Mouse (Mus musculus) liver, embryonic 13.5 days (tissue): Measurements from ENCODE around the gene Hk1. TPM values are rescaled to one million over a fixed set of nuclear protein-coding genes. Genes with fewer than 3 reads are reported as not detected.

ENCODE experiments used
- ATAC-seq: fragments of 200-750 bp; cut with Nextera tagmentation; 2 replicates; pipeline ENCODE4 v1.8.0; 2017; ENCODE audit warnings: low read depth, mild to moderate bottlenecking, moderate number of reproducible peaks, moderate library complexity
- DNase-seq: peaks from one replicate; pipeline ENCODE4 v3.0.0; 2022
- H3K27ac ChIP-seq: fragments of 300-500 bp; sonication (generic); 2 replicates; pipeline ENCODE4 v1.5.1; 2015; ENCODE audit warnings: moderate library complexity, mild to moderate bottlenecking, inconsistent platforms
- H3K27me3 ChIP-seq: fragments of 300-500 bp; sonication (generic); 2 replicates; pipeline ENCODE4 v1.6.1; 2015; ENCODE audit warnings: mild to moderate bottlenecking, inconsistent platforms
- H3K36me3 ChIP-seq: fragments of 300-500 bp; sonication (generic); 2 replicates; pipeline ENCODE4 v1.6.1; 2015; ENCODE audit warnings: mild to moderate bottlenecking, inconsistent platforms
- H3K4me1 ChIP-seq: fragments of 300-500 bp; sonication (generic); replicated peaks from 2 replicates; pipeline ENCODE4 v1.6.1; 2015; ENCODE audit warnings: inconsistent platforms
- H3K4me2 ChIP-seq: fragments of 300-500 bp; sonication (generic); 2 replicates; pipeline ENCODE4 v1.6.1; 2015; ENCODE audit warnings: inconsistent platforms, mild to moderate bottlenecking, moderate library complexity
- H3K4me3 ChIP-seq: fragments of 300-500 bp; sonication (generic); replicated peaks from 2 replicates; pipeline ENCODE4 v1.5.1; 2015; ENCODE audit warnings: mild to moderate bottlenecking, inconsistent platforms
- H3K9ac ChIP-seq: fragments of 300-500 bp; sonication (generic); 2 replicates; pipeline ENCODE4 v1.6.1; 2015; ENCODE audit warnings: mild to moderate bottlenecking, inconsistent platforms
- H3K9me3 ChIP-seq: fragments of 300-500 bp; sonication (generic); replicated peaks from 2 replicates; pipeline ENCODE4 v1.6.1; 2016; ENCODE audit warnings: inconsistent platforms
- WGBS: fragments of 180-500 bp; shearing (Covaris S2); methylation state at CpG from one replicate; pipeline ENCODE4 v1.1.7; 2015; ENCODE audit not compliant: insufficient replicate concordance; 5-methylcytosine and 5-hydroxymethylcytosine counted together
- polyA plus RNA-seq: library from polyadenylated mRNA; unstranded; fragments of >200 nt; fragmentation: Nextera tagmentation; extraction: Ambion mirVana; gene quantifications from 2 replicates; pipeline ENCODE4 v1.2.1, GENCODE M21; 2015

Hk1 gene
- polyA plus RNA-seq, 1 experiment from 2014 or later: 88.4 TPM

DNA sequence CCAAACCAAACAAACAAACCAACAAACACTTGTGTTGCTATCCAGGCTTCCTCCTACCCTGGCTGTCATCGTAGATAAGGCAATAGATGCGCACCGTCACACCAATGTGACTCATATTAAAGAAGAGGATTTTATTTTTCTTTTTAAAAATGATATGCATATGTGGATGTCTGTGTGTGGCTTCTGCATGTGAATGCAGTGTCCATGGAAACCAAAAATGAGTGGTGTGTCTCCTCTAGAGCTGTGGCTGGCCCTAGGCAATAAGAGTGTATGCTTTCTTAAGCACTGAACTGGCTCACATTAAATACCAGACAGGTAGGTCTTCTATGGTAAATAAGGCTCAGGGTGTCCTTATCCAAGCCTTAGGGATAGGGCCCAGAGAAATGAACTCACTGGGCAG, 141.0 kb downstream of the Hk1 start:
- Histone ChIP-seq H3K27me3 (no peaks in the 10 kb centered on the region), H3K4me2 (no peak overlapping the region), H3K4me1 (peaks cover 63% of the 10 kb centered on the region), H3K27ac (peak overlapping the region; percentile 88), H3K9me3 (no peaks in the 10 kb centered on the region), H3K36me3 (no peaks in the 10 kb centered on the region), H3K9ac (no peak overlapping the region), H3K4me3 (no peak overlapping the region)
- no peak for ATAC-seq
- DNase-seq: no peak
- WGBS: 47% methylated on average over 3 of the region's 3 CpGs

DNA sequence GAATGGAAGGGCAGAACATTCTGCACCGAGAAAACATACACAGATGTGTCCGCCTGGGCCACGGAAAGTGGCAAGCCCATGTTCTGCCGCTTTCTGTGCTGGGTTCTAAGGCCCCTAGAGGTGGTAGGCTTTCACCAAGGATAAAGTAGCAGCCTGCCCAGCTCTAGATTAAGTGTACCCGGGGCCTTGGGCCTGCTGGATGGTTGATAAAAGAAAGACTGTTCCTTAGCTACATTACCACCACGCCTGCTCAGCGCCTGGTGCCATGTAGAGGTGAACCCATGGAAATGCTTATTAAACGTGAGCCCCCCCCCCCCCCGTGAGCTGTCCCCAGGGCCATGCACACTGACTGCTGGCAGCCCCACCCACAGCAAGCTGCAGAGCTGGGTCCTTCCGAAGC, 142.5 kb downstream of the Hk1 start:
- Histone ChIP-seq H3K4me1 (peaks cover 64% of the 10 kb centered on the region), H3K27ac (peak overlapping the region; percentile 88), H3K4me3 (no peak overlapping the region), H3K36me3 (no peaks in the 10 kb centered on the region), H3K9ac (peak overlapping the region; percentile 55), H3K27me3 (no peaks in the 10 kb centered on the region), H3K4me2 (peak overlapping the region; percentile 36), H3K9me3 (no peaks in the 10 kb centered on the region)
- WGBS: 17% methylated on average over 10 of the region's 10 CpGs
- DNase-seq: peak; percentile 70
- ATAC-seq: peak; percentile 97

DNA sequence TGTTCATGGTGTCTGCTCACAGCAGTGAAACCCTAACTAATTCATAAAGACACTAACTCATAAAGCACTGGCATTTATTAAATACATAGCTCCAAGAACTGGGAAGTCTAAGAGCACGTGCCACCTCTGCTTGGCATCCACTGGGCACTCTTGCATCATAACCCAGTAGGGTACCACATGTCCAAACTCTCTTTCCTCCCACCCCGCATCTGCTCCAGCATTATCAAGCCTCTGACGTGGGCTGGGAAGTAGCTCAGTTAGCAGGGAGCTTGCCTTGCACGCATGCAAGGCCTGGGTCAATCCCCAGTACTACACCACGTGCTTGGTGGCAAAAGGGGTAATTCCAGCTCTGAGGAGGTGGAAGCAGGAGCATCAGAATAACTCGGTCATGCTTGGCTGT, 143.5 kb downstream of the Hk1 start:
- H3K4me2 ChIP-seq: no peak overlapping the region
- no peaks in the 10 kb centered on the region for H3K9me3 ChIP-seq
- no peaks in the 10 kb centered on the region for H3K36me3 ChIP-seq
- DNase-seq: no peak
- H3K27ac ChIP-seq: peak overlapping the region; percentile 88
- no peak for ATAC-seq
- H3K9ac ChIP-seq: no peak overlapping the region
- peaks cover 72% of the 10 kb centered on the region for H3K4me1 ChIP-seq
- H3K27me3 ChIP-seq: no peaks in the 10 kb centered on the region
- no peak overlapping the region for H3K4me3 ChIP-seq
- WGBS: 75% methylated on average over 6 of the region's 6 CpGs

GRCm38 (mm10) chr10:62231811-62232210, 147.9 kb downstream of the Hk1 start:
- Histone ChIP-seq H3K4me3 (peak overlapping the region; percentile 70; the same call in 1 of the 2 replicates), H3K9ac (no peak overlapping the region), H3K27me3 (peaks cover 8% of the 10 kb centered on the region; the same call in 1 of the 2 replicates), H3K9me3 (no peaks in the 10 kb centered on the region), H3K36me3 (no peaks in the 10 kb centered on the region), H3K4me1 (peaks cover 87% of the 10 kb centered on the region), H3K27ac (no peak overlapping the region), H3K4me2 (peak overlapping the region; percentile 96)
- ATAC-seq (no peak), DNase-seq (no peak)
- WGBS: 79% methylated on average over 3 of the region's 3 CpGs

GRCm38 (mm10) chr10:62231395-62231732, 148.3 kb downstream of the Hk1 start:
- peak overlapping the region; percentile 44 for H3K9ac ChIP-seq

DNA sequence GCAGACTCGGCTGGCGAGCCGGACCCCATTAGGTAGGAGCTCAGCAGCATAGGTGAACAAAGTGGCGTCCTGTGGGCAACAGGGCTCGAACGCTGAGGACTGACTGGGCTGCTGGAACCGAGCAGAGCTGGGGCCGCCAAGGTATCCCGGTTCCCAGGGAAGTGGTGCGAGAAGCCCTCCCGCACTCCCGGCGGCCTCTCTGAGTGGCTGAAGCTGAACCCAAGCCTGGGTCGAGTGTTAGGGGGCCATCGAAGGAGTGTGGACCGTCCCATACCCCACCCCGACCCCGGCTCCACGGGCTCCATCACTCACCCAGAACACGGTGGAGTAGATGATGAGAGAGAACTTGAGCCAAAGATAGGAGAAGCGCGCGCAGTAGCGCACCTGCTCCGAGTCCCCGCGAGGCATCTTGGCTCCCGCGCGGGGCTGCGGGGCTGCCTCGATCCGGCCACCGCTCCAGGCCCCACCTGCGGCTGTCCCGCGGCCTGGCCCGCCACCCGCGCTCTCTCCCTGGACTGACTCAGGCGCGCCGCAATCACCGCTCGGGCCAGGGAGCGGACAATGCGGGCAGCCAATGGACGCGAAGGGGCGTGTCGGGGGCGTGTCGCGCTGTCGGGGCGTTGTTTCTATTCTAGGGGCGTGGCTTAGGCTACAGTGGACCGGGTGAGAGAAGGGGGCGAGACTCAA, 148.9 kb downstream of the Hk1 start, which contains the start of gene Tspan15:
Gene Tspan15 (minus strand): TSS at position 544 of the 687 bp plus-strand sequence.
- Histone ChIP-seq H3K36me3 (no peaks in the 10 kb centered on the region), H3K4me1 (peaks cover 83% of the 10 kb centered on the region), H3K4me2 (peak within 1 kb of the TSS; percentile 96), H3K27me3 (peaks cover 8% of the 10 kb centered on the region; the same call in 1 of the 2 replicates), H3K27ac (peak within 1 kb of the TSS; percentile 9), H3K9ac (peak within 1 kb of the TSS; percentile 74), H3K9me3 (no peaks in the 10 kb centered on the region), H3K4me3 (peak within 1 kb of the TSS; percentile 70)
- 2% methylated on average over 59 of the region's 59 CpGs for WGBS
- peak; percentile 90 for ATAC-seq
- DNase-seq: peak; percentile 91

More at GRCm38 (mm10) chr10:62231395-62231732, 148.3 kb downstream of the Hk1 start:
- ATAC-seq: no peak
- Histone ChIP-seq H3K4me1 (peaks cover 87% of the 10 kb centered on the region), H3K36me3 (no peaks in the 10 kb centered on the region), H3K9me3 (no peaks in the 10 kb centered on the region), H3K27ac (peak overlapping the region; percentile 9), H3K27me3 (peaks cover 8% of the 10 kb centered on the region; the same call in 1 of the 2 replicates), H3K4me3 (peak overlapping the region; percentile 70), H3K4me2 (peak overlapping the region; percentile 96)
- DNase-seq: no peak
- WGBS: 2% methylated on average over 13 of the region's 13 CpGs

GRCm38 (mm10) chr10:62228126-62228525, 151.6 kb downstream of the Hk1 start:
- Histone ChIP-seq H3K4me2 (no peak overlapping the region), H3K4me1 (peaks cover 68% of the 10 kb centered on the region)
- 79% methylated on average over 6 of the region's 6 CpGs for WGBS

DNA sequence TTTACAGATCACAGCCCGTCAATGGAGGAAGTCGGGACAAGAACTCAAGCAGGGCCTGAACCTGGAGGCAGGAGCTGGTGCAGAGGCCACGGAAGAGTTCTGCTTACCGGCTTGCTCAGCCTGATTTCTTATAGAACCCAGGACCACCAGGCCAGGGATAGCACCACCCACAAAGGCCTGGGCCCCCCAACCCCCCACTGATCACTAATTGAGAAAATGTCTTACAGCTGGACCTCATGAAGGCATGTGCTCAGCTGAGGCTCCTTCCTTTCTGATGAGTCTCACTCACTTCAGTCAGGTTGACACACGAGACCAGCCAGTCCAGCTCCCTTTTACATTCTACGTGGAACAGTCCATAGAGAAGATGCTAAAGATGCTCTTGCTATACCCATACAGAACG, 153.9 kb downstream of the Hk1 start:
- DNase-seq: no peak
- Histone ChIP-seq H3K36me3 (no peaks in the 10 kb centered on the region), H3K9ac (no peak overlapping the region), H3K4me3 (no peak overlapping the region), H3K27ac (no peak overlapping the region), H3K27me3 (peaks cover 8% of the 10 kb centered on the region; the same call in 1 of the 2 replicates), H3K4me1 (peaks cover 73% of the 10 kb centered on the region), H3K9me3 (no peaks in the 10 kb centered on the region), H3K4me2 (no peak overlapping the region)
- ATAC-seq: no peak
- WGBS: 77% methylated on average over 7 of the region's 7 CpGs

More at GRCm38 (mm10) chr10:62228126-62228525, 151.6 kb downstream of the Hk1 start:
- H3K27me3 ChIP-seq: peaks cover 8% of the 10 kb centered on the region; the same call in 1 of the 2 replicates
- no peak for ATAC-seq
- H3K27ac ChIP-seq: no peak overlapping the region
- DNase-seq: no peak
- H3K9me3 ChIP-seq: no peaks in the 10 kb centered on the region
- no peak overlapping the region for H3K9ac ChIP-seq
- no peaks in the 10 kb centered on the region for H3K36me3 ChIP-seq
- no peak overlapping the region for H3K4me3 ChIP-seq

- peak overlapping the region; percentile 31; the same call in 1 of the 2 replicates for H3K27ac ChIP-seq
- peaks cover 70% of the 10 kb centered on the region for H3K4me1 ChIP-seq
- DNase-seq: no peak
- WGBS: 64% methylated on average over 6 of the region's 6 CpGs
- no peak overlapping the region for H3K4me3 ChIP-seq
- H3K9me3 ChIP-seq: no peaks in the 10 kb centered on the region
- no peaks in the 10 kb centered on the region for H3K27me3 ChIP-seq
- no peak for ATAC-seq
- H3K36me3 ChIP-seq: no peaks in the 10 kb centered on the region
- no peak overlapping the region for H3K9ac ChIP-seq
- no peak overlapping the region for H3K4me2 ChIP-seq
Observed at GRCm38 (mm10) chr10:62224231-62224630, 155.5 kb downstream of the Hk1 start.

DNA sequence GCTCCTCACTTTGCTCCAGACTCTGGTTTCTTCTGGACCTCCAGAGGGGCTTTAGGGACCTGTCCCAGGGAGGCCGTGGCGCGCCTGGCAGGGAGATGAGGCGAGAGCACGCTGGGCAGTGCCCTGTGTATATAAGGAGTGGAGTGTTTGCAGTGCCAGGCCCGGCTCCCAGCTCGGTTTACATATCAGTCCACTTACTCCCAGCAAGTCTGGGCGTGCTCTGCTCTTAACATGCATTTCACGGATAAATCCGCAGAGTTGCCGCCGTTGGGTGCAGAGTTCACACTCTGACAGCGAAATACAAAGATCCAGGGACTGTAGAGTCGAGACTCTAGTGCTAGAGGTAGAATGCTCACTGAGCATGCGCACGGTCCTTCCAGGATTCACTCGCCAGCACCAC, 156.9 kb downstream of the Hk1 start:
- H3K27ac ChIP-seq: no peak overlapping the region
- WGBS: 78% methylated on average over 17 of the region's 17 CpGs

GRCm38 (mm10) chr10:62221647-62222046, 158.1 kb downstream of the Hk1 start:
- H3K4me3 ChIP-seq: no peak overlapping the region
- peak overlapping the region; percentile 5; the same call in 1 of the 2 replicates for H3K9ac ChIP-seq
- peaks cover 72% of the 10 kb centered on the region for H3K4me1 ChIP-seq
- H3K27ac ChIP-seq: no peak overlapping the region; the same call in 1 of the 2 replicates
- no peak for DNase-seq
- ATAC-seq: peak; percentile 62; the same call in 1 of the 2 replicates
- no peaks in the 10 kb centered on the region for H3K9me3 ChIP-seq
- H3K27me3 ChIP-seq: no peaks in the 10 kb centered on the region
- WGBS: 50% methylated on average over 2 of the region's 2 CpGs
- peak overlapping the region; percentile 21 for H3K4me2 ChIP-seq
- H3K36me3 ChIP-seq: no peaks in the 10 kb centered on the region

More for the DNA sequence above, 156.9 kb downstream of the Hk1 start:
- H3K4me1 ChIP-seq: peaks cover 70% of the 10 kb centered on the region
- H3K9me3 ChIP-seq: no peaks in the 10 kb centered on the region
- DNase-seq: no peak
- H3K27me3 ChIP-seq: no peaks in the 10 kb centered on the region
- H3K36me3 ChIP-seq: no peaks in the 10 kb centered on the region
- H3K4me3 ChIP-seq: no peak overlapping the region
- no peak overlapping the region for H3K9ac ChIP-seq
- no peak overlapping the region for H3K4me2 ChIP-seq
- ATAC-seq: no peak
